Mouse (Mus musculus) thymus, adult 2 months (tissue): ENCODE results near the gene 1700020N01Rik.

Source experiments
- CTCF ChIP-seq: fragments of 200-500 bp; IDR thresholded peaks from 2 replicates; pipeline ENCODE4 v1.5.1; 2012; ENCODE audit warnings: mild to moderate bottlenecking, control low read depth, low read length, moderate library complexity, borderline replicate concordance; ENCODE audit not compliant: control insufficient read depth, poor library complexity, insufficient read depth; ENCODE audit errors: extremely low read depth
- POLR2A ChIP-seq: fragments of 200-500 bp; IDR thresholded peaks from 2 replicates; pipeline ENCODE4 v1.6.1; 2012; ENCODE audit warnings: mild to moderate bottlenecking, low read length, control low read depth, moderate library complexity; ENCODE audit not compliant: control insufficient read depth, poor library complexity, insufficient read depth; ENCODE audit errors: extremely low read depth

DNA sequence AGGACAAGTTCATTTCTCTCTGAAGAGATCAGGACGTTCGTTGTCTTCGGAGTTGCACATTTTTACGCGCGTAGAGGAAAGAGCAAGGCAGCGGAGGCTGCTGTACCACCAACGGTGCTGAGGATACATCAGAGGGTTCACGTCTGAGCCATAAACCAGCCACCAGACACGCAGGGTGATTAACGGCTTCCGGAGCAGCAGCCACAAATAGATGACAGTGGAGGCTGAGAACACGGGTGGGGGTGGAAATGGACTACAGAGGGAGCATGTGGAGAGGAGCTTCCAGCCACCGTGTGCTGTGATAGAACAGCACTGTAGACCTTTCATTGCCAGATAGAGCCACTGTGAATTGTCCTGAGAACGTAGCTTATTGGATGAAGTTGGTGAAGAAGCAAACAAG is 33.2 kb upstream of the 1700020N01Rik start:
- TF ChIP-seq POLR2A (no peak), CTCF (no peak)
